Mouse (Mus musculus): Measurements from ENCODE around the gene Pnck.

Pnck gene

DNA sequence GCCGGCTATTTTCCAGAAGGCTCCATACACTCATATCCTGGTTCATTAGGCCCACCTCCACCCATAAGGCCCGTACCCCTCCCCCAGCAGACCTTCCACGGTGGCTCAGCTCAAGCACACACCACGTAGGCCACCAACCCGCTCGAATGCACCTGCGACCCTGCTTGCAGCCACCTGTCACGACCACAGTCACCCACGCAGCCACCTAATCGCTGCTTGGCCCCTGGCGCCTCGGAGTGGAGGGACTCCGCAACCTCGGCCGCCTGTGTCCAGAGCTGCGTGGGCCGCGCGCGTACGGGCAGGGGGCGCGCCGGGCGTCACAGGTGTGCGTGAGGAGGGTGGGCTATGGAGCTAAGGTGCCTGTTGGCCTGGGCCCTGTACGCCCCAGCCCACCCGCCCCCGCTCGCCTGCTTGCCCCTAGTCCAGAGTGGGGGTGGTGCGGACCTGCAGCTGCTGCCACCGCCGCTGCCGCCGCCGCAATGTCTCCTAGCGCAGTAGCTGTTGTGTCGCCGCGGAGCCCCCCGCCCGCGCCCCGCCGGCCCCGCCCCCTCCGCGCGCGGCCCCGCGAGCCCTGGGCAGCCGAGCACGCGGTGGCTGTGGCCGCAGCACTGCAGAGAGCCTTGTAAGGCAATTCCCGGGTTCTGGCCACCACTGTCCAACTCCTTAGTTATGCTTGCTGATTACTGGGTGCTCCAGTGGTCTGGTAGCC, at the start of gene Pnck:
Gene Pnck, minus strand, starts transcription at position 543 of the 709 bp plus-strand sequence.
- no peak for DNase-seq (ENCODE audit: low spot score in 2 of 2)

DNA sequence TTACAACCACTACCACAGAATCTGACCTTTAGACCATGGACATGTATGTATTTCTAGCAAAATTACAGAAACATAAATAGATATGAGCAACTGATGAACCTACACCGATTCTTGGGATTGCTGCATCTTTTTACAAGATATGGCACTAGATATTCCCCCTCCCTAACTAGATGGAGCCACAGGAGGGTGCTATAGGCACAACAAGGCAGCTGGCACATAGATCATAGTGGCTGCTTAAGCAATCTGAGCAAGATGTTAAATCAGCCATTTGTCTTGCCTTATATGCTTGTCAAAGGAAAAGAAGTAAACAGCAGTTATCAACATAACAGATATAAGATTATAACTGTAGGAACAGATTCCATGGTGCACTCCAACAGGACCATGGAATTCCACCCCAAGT, 40.6 kb upstream of the Pnck start:
- no peak for DNase-seq (ENCODE audit: low spot score in 2 of 2)

DNA sequence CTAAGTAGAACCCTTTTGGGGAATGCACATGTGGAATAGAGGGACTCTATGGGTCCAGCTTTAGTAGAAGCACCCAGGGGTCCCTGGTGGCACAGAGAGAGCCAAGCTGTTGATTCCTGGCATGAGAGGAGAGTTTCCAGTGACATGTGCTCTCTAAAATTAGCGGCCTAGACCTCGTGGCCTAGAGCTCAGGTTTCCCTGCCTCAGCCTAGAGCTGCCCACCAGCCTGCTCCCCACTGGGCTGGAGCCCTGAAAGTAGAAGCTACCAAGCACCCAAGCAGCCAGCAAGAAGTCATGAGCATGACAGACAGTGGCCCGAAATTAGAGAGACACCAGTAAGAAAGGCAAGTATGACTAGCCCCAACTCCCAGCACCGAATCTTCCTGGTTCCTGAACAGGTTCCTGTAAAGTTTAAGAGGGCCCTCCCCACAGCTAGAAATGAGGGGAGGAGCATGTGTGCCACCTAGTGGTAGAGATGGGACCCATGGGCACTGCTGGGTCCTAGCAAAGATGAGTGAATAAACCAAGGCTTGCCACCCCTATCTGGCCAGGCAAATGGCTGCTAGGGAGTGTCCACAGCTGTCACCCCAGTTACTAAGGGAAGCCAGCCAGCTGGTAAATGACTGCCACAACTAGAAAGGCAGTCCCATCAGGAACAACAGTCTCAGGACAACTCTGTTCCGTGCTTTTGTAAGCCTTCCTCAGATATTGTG, 31.2 kb upstream of the Pnck start:
- peak in 1 of 2 experiments; percentile 52 for DNase-seq (ENCODE audit: low spot score in 2 of 2)

- DNase-seq (ENCODE audit: low spot score in 2 of 2) = peak; percentile 33 to 41
Observed at GRCm38 (mm10) chrX:73685629-73686028, 25.7 kb upstream of the Pnck start.

DNA sequence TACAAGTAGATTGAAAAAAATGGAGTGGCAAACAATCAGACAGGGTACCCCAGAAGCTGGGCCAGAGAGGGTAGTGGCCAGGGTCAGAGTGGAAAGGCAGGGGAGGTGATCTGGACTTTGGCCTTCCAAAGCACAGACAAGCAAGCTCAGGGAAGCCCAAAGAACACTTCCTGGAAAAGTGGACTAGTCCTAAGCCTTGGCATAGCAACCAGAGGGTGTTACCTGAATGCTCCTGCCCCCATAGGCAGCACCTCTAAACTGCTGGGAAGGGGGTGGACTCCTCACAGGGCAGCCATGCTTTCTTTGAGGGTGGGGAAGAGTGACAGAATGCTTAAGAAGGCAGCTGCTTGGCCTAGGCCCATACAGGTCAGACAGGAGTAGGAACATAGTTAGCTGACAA, 25.1 kb upstream of the Pnck start:
- DNase-seq (ENCODE audit: low spot score in 2 of 2) = no peak

DNA sequence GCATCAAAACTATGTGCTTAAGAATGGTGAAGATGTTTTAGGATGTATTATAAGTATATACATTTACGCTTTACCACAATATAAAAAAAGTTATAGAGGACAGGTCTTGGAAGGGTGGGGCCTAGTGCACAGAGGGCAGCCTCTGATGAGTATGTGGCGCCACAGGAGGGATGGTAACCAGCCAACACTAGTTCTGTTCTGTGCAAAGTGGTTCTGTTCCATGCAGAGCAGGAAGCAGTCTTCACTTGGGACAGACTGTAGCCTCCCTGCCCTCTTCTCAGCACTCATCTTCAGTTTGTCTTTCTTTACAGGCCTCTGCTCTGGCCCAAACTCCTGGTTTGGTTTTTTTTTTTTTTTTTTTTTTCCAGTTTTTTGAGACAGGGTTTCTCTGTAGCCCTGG, 24.2 kb upstream of the Pnck start:
- no peak for DNase-seq (ENCODE audit: low spot score in 2 of 2)

GRCm38 (mm10) chrX:73676668-73677067, 16.8 kb upstream of the Pnck start:
- no peak for DNase-seq (ENCODE audit: low spot score in 2 of 2)

GRCm38 (mm10) chrX:73675231-73675630, 15.3 kb upstream of the Pnck start:
- no peak for DNase-seq (ENCODE audit: low spot score in 2 of 2)

DNA sequence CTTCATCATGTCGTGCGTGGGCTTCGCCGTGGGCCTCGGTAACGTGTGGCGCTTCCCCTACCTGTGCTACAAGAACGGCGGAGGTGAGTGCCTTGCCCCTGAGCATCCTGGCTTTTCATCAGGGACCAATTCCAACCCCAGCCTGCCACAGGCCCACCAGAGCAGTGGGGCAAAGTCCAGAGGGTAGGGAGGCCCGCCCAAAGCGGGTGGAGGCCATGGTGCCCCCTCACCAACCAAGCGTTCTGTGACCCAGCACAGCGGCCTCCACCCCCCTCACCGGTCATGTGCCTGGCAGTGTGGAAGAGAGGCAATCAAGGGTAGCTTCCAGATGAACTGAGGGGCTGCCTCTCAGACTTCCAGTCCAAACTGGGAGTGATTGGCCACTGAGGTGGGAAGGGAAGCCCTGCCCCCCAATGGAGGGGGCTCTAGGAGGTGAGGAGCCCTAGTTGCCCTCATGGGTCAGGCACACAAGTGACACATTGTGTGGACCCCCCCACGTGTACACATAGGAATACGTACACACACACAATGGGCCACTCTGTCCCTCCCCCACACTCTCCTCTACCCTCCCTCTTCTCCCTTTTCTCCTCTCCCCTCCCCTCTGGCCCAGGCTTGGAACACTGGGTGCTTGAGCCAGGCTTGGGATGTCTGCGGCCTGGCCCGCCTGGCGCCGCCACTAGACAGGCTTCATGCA, 14.2 kb upstream of the Pnck start:
- no peak for DNase-seq (ENCODE audit: low spot score in 2 of 2)

DNA sequence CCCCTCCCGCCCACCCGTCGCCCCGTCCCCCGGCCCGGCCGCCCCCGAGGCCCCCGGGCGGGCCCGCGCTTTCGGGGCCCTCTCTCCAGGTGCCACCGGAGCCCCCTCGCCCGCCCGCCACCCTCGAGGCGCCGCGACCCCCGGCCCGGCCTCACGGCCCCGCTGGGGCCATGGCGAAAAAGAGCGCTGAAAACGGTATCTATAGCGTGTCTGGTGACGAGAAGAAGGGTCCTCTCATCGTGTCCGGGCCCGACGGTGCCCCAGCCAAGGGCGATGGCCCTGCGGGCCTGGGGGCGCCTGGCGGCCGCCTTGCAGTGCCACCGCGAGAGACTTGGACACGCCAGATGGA, 13.7 kb upstream of the Pnck start:
- no peak for DNase-seq (ENCODE audit: low spot score in 2 of 2)

GRCm38 (mm10) chrX:73672879-73673618, 13.1 kb upstream of the Pnck start, which contains the start of gene Slc6a8:
Gene Slc6a8, plus strand, starts transcription at chrX:73673150.
- DNase-seq (ENCODE audit: low spot score in 2 of 2) = peak; percentile 39 to 66

DNA sequence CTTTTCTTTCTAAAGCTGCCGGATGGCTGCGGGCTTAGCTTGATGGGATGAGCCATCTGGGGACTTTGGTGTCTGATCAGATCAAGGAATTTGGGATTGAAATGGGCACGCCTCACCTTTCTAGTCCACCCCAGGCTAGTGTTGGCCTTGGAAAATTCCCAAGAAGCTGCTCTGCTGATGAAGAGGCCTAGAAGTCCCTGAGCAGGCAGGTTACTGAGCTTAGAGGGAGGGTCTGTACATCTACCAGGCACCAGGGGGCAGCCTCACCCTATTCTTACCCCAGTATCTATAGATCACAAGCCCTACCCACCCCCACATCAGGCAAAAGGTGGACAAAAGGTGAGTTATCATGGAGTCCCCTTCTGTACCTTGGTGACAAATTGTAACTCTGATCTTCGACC, 12.1 kb upstream of the Pnck start:
- peak in 1 of 2 experiments; percentile 41 for DNase-seq (ENCODE audit: low spot score in 2 of 2)

- DNase-seq (ENCODE audit: low spot score in 2 of 2) = no peak
Observed at GRCm38 (mm10) chrX:73663143-73663542, 3.2 kb upstream of the Pnck start.

GRCm38 (mm10) chrX:73660284-73660665, 358 bp upstream of the Pnck start:
- DNase-seq (ENCODE audit: low spot score in 2 of 2) = no peak

- no peak for DNase-seq (ENCODE audit: low spot score in 2 of 2)
Observed at GRCm38 (mm10) chrX:73658936-73659574, 862 bp downstream of the Pnck start.

GRCm38 (mm10) chrX:73658391-73658790, 1.5 kb downstream of the Pnck start:
- no peak for DNase-seq (ENCODE audit: low spot score in 2 of 2)

GRCm38 (mm10) chrX:73655529-73655928, 4.4 kb downstream of the Pnck start:
- DNase-seq (ENCODE audit: low spot score in 2 of 2) = no peak

DNA sequence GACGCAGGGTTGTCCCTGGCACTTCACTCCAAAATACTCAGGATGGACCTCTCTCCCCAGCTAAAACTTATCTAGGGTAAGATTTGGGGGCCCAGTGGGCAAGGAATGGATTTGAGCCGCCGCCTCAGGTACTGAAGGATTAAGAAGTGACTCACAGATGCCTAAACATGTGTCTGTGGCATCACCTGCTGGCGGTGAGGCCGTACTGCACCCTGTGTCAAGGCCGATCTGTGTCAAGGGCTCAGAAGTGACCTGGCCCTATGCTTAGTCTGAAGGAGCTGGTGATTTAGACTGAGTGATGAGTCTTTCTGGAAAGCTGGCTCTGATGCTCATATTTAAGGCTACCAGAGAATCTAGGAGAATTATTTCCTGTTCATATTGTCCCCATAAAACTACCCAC, 5.7 kb downstream of the Pnck start:
- DNase-seq (ENCODE audit: low spot score in 2 of 2) = peak in 1 of 2 experiments; percentile 62

DNA sequence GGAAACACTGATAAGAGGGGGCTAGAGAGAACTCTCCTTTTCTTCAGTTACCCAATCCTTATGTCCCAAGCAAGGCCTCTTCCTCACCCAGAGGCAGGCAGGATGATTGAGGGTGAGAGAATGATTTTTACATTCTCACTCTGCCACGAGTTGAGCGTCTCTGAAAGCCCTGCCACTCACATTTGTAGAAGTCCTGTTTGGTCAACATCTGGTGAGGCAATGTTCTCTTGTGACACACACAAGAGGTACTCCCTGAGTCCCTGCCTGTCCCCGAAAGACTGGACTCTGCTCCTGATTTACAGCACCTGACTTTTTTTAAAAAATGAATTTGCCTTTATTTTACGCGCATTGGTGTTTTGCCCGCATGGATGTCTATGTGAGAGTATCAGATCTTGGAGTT, 6.5 kb downstream of the Pnck start:
- DNase-seq (ENCODE audit: low spot score in 2 of 2) = no peak

GRCm38 (mm10) chrX:73650869-73651268, 9.0 kb downstream of the Pnck start:
- DNase-seq (ENCODE audit: low spot score in 2 of 2) = no peak

- no peak for DNase-seq (ENCODE audit: low spot score in 2 of 2)
Observed at GRCm38 (mm10) chrX:73645121-73645520, 14.8 kb downstream of the Pnck start.
